In the genomic region with DNA sequence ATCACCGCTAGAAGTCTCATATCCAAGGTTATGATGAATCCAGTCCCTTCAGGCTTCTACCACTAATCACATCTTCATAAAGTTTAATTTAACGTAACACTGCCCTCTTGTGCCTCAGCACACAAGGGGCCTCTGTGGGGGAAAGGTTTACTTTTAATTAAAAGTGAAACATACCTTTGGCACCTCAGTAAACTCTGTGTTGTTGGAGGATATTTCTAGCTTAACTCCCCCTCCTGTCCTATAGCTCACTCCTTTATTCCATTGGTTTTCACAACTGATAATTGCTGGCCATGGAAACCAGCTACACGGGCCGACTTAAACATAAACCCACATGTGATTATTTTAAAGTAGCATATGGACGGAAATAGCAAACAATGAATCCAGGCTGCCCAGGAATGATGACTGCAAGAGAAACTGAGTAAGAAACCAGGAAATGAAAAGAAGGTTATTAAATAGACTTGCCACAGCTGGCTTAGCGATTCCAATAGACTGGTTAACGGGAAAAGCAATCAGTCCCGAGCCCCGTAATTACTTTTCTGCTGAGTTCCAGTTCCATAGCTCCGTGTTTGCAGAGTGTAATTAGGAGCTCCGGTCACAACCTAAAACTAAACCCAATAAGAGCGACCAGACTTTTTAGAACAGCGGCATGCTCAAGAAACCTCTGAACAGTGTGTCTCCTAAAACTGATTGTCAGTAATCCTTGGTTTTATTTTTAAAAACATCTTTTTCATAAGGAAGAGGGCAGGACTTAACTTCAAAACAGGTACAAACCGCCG, we compare ENCODE assay signal across 8 mouse cellular contexts.
DNase-seq lines count a peak whose midpoint lies in the region; ATAC-seq lines count a peak whose summit lies in the region.

No protein-coding gene starts in this region.

- no peak for ATAC-seq in hindbrain, embryonic 15.5 days (ENCODE audit: low FRiP score, low read depth)
- ATAC-seq in hindbrain, embryonic 12.5 days (ENCODE audit: low FRiP score) = no peak
- ATAC-seq in heart, embryonic 14.5 days (ENCODE audit: insufficient number of reproducible peaks, insufficient read depth, low FRiP score, low read depth) = no peak
- peak; percentile 54; the same call in 1 of the 2 replicates for ATAC-seq in limb, embryonic 13.5 days (ENCODE audit: low FRiP score, low read depth)
- no peak for ATAC-seq in activated CD4-positive, CD25-positive, alpha-beta regulatory T cell, adult 4 months

- H3K4me2 ChIP-seq in hindbrain, embryonic 15.5 days = peak overlapping the region; percentile 18; the same call in 1 of the 2 replicates
- H3K4me2 ChIP-seq in hindbrain, embryonic 12.5 days (replicated peaks) = no peak overlapping the region
- 0 out of 2 replicates have a peak overlapping the region, but pooled peaks have one; percentile 0 for H3K4me2 ChIP-seq in heart, embryonic 14.5 days (ENCODE audit: low read length)
- H3K4me2 ChIP-seq in limb, embryonic 13.5 days (replicated peaks) = peak overlapping the region; percentile 55

- no peaks in the 10 kb centered on the region for H3K4me1 ChIP-seq in hindbrain, embryonic 15.5 days (replicated peaks)
- H3K4me1 ChIP-seq in hindbrain, embryonic 12.5 days = no peaks in the 10 kb centered on the region
- no peaks in the 10 kb centered on the region; a peak in 1 of 4 replicates for H3K4me1 ChIP-seq in heart, embryonic 14.5 days (ENCODE audit: control insufficient read depth in 2 of 2, insufficient read depth in 2 of 2, low read length in 2 of 2)
- H3K4me1 ChIP-seq in limb, embryonic 13.5 days = peaks cover 18% of the 10 kb centered on the region

- H3K4me3 ChIP-seq in hindbrain, embryonic 15.5 days = no peak overlapping the region
- no peak overlapping the region for H3K4me3 ChIP-seq in hindbrain, embryonic 12.5 days
- H3K4me3 ChIP-seq in heart, embryonic 14.5 days (ENCODE audit: control insufficient read depth in 1 of 2, insufficient read depth in 1 of 2, low read depth in 1 of 2, low read length in 2 of 2) = no peak overlapping the region
- H3K4me3 ChIP-seq in limb, embryonic 13.5 days = peak overlapping the region; percentile 13

- no peaks in the 10 kb centered on the region for H3K9me3 ChIP-seq in hindbrain, embryonic 15.5 days
- no peaks in the 10 kb centered on the region for H3K9me3 ChIP-seq in hindbrain, embryonic 12.5 days (replicated peaks)
- H3K9me3 ChIP-seq in heart, embryonic 14.5 days (ENCODE audit: control insufficient read depth, low read length) = no peaks in the 10 kb centered on the region
- H3K9me3 ChIP-seq in limb, embryonic 13.5 days = no peaks in the 10 kb centered on the region

- no peak overlapping the region for H3K27ac ChIP-seq in hindbrain, embryonic 15.5 days (replicated peaks)
- H3K27ac ChIP-seq in hindbrain, embryonic 12.5 days = no peak overlapping the region
- no peak overlapping the region for H3K27ac ChIP-seq in heart, embryonic 14.5 days (replicated peaks in 1 of 2; ENCODE audit: control insufficient read depth in 1 of 2, insufficient read depth in 1 of 2, low read depth in 2 of 2, low read length in 2 of 2)
- H3K27ac ChIP-seq in limb, embryonic 13.5 days = peak overlapping the region; percentile 56; the same call in 1 of the 2 replicates

- H3K9ac ChIP-seq in hindbrain, embryonic 15.5 days = no peak overlapping the region
- no peak overlapping the region for H3K9ac ChIP-seq in hindbrain, embryonic 12.5 days
- H3K9ac ChIP-seq in heart, embryonic 14.5 days (ENCODE audit: low read length) = no peak overlapping the region
- no peak overlapping the region for H3K9ac ChIP-seq in limb, embryonic 13.5 days

- no peaks in the 10 kb centered on the region; the same call in 1 of the 2 replicates for H3K27me3 ChIP-seq in hindbrain, embryonic 15.5 days
- no peaks in the 10 kb centered on the region for H3K27me3 ChIP-seq in hindbrain, embryonic 12.5 days
- no peaks in the 10 kb centered on the region for H3K27me3 ChIP-seq in heart, embryonic 14.5 days (ENCODE audit: control insufficient read depth, insufficient read depth, low read length)
- H3K27me3 ChIP-seq in limb, embryonic 13.5 days = no peaks in the 10 kb centered on the region

- peak; percentile 30 for DNase-seq in brain, adult 2 months (ENCODE audit: low read depth, low spot score)
- DNase-seq in cerebellum, adult 18-20 months = no peak
- no peak for DNase-seq in testis, postnatal 14 days (ENCODE audit: low spot score)

- H3K36me3 ChIP-seq in hindbrain, embryonic 15.5 days = no peaks in the 10 kb centered on the region
- no peaks in the 10 kb centered on the region for H3K36me3 ChIP-seq in hindbrain, embryonic 12.5 days
- H3K36me3 ChIP-seq in heart, embryonic 14.5 days (ENCODE audit: control insufficient read depth, insufficient read depth, low read length) = no peaks in the 10 kb centered on the region
- no peaks in the 10 kb centered on the region for H3K36me3 ChIP-seq in limb, embryonic 13.5 days

- 48% methylated on average over 15 of the region's 15 CpGs for WGBS in hindbrain, embryonic 15.5 days
- 62% methylated on average over 15 of the region's 15 CpGs for WGBS in hindbrain, embryonic 12.5 days
- WGBS in heart, embryonic 14.5 days = 64% methylated on average over 15 of the region's 15 CpGs
- 7% methylated on average over 15 of the region's 15 CpGs for WGBS in limb, embryonic 13.5 days
